Mouse (Mus musculus): Measurements from ENCODE around the gene Oxt. TPM values are rescaled to one million over a fixed set of nuclear protein-coding genes. Genes with fewer than 3 reads are reported as not detected.

The Oxt gene
- total RNA-seq, 2 experiments from 2014 or later, result not detected

DNA sequence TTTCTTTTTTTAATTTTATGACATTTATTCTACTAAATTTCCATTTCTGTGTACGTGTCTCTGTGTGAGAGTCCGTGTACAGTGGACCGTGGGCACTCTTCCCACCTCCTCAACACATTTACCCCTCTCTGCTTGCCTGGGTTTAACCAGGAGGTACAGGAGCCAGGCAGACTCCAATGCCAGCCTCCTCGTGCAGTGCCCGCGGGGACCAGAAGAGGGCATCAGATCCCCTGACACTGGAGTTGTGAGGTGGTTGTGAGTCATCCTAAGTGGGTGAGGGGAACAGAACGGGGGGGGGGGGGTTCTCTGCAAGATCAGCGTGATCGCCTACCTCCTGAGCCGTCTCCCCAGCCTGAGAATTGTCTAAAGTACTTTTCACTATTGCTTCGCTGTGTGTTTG is 2.2 kb downstream of the Oxt start:
- no peak for DNase-seq (ENCODE audit: low spot score in 2 of 2)

DNA sequence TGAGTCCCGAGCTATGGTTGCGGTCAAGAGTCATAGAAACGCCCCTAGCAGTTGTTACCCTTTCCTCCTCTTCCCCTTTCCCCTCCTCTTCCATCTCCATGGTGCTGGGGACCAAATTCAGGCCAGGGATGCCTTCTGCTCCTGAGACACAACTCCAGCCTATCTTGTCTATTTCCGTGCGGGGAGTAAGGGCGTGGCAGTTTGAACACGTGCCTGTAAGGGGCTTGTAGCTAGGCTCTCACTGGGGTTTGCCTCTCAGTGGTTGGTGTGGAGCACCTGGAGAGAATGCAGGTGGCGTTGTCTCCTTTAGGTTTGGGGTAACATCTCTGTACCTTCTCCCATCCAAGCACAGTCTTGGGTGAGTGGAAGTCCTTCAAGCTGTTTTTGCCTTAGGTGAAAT is 3.8 kb downstream of the Oxt start:
- DNase-seq (ENCODE audit: low spot score in 2 of 2), result no peak

DNA sequence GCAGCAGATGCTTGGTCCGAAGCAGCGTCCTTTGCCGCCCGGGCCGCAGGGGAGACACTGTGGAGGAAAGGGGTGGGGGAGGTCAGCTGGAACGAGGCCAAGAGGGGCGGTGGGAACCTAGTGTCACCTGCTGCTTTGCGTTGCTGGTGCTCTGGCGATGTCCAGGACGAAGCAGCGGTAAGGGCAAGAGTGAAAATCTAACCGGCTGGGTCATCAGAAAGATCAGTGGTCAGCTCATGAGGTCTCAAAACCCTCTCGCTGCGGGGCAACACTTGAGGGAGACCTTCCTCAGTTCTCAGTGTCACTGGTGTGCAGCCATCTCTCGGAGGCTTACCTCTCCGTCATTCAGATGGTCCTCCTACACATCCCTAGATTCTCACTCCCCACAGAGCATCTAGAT is 5.2 kb downstream of the Oxt start:
- DNase-seq (ENCODE audit: low spot score in 2 of 2), result no peak

DNA sequence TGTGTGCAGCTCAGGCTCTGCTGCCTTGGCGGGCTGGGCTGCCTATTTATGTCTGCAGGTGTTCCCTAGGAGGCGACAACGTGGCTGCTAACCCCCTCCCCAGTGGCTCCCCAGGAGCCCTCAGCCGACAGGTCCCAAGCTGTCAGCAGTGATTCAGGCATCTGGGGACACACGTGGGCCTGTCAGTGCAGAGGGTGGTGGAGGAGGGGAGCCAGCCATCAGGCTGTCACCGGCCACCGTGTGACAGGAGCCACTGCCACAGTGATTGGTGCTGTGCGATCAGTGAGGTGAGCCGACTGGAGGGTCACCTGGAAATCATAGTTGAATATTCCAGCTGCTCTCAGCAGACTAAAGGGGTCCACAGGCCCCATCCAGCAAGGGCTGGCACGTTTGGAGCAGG is 6.6 kb downstream of the Oxt start, which contains the start of gene Avp:
Gene Avp (minus strand): TSS at position 3 of the 400 bp plus-strand sequence.
- no peak for DNase-seq (ENCODE audit: low spot score in 2 of 2)

DNA sequence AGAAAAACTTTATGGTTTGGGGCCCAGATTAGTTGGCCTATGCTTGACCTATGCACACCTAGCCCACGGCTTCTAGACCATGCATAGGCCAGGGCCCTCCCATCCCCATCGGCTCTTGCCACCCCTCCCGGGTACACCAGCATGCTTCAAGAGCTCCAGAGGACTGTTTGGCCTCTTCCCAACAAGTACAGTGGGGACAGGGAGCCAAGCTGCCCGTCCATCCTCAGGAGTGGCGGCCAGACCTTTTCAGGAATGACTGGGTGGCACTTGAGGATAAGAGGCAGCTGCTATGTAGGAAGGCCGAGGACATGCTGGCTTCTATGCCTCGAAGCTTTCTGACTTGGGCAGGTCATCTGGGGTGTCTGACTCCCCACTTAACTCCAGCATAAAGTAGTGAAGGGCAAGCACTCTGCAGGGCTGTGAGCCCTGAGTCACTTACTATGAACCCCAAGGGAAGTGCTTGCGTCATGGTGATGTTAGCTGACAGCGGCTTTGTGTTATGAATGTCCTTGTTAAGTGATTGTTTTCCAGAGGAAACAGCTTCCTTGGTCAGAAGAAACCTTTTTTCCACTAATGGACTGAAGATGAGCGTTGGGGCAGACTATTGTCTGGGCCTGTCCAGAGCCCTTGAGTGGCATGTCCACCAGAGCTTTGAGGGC is 8.1 kb downstream of the Oxt start:
- no peak for DNase-seq (ENCODE audit: low spot score in 2 of 2)

DNA sequence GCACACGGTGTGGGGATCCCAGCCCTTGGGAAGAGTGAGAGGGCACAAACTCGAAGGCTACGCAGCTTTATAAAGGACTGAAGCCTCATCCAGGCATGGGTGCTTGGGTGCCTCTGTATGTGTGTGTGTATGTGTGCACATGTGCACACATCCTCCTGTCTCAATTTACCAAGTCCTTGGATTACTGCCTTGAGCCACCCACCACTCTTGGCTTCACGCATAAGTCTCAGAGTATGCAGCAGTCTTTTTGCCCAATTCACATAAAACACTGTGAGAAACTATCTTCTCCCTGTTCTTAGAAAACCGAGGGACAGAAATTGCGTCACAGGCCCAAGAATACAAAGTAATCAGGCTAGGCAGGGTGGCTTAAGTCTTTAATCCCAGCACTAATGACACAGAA is 10.0 kb downstream of the Oxt start:
- no peak for DNase-seq (ENCODE audit: low spot score in 2 of 2)

DNA sequence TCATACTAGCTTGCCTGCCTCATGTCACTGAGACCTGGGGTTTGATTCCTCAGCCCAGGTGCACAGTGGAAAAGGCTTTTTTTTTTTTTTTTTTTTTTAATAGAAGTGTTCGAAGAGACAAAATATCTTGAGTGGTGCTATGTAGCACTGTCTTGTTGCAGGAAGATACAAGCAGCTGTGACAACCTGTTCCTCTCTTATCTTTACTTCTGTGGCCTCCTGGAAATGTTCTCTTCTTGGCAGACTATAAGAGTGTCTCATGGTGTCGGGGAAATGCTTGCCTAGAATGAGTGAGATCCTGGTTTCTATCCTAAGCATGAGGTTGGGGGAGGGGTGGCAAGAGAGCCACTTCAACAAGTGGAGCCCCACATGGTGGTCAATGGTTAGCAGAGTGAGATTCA is 12.4 kb downstream of the Oxt start:
- no peak for DNase-seq (ENCODE audit: low spot score in 2 of 2)

DNA sequence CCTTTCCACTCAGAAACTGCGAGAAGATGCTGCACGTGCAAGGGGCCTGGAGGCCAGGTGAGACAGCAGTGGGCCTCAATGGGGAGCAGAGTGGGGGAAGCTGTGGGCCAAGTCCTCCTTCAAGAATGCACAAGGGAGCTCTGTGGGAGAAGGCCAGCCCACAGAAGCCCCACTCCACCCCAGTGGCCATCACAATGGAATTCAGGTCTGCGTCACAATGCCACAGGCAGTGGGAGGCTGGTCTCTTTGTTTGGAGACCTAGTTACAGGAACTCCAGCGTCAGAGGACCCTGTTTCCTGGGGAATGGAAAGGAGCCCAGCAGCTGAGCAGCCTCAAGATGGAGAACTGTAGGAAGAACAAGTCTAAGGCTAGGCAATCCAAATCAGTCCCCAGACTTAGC is 13.2 kb downstream of the Oxt start:
- DNase-seq (ENCODE audit: low spot score in 2 of 2), result no peak

DNA sequence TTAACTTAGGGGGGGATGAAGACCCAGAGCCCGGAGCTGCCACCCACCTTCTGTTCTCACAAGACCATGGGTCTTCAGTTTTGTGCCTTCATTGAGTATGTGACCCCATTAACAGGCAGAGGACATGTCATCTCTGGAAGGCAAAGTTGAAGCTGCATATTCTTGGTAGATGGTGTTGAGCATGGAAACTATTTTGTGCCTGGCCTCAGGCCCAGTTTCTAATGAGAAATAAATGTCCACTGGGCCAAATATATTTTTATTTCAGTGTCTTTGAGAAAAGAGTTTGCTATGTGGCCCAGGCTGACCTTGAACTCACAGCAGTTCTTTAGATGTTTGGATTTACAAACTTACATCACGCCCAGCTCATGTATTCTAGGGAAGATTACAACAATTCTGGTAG is 13.8 kb downstream of the Oxt start:
- DNase-seq (ENCODE audit: low spot score in 2 of 2), result no peak

DNA sequence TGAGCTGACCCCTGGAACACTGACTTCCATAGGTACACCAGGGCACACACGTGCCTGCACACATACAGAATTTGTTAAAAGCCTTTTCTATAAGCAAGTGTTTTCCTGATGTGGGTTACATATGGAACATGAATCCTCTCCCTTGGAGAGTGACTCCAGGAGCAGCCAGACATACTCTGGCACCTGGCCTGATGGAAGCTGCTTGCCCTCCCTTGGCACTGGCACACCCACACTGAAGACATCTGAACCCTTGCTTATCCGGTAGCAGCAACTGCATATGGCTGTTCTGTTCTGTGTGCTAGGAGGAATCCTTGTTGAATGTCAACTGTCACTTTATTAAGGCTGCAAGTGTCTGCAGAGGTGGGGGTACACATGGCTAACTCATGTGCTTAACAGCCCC is 15.0 kb downstream of the Oxt start:
- no peak for DNase-seq (ENCODE audit: low spot score in 2 of 2)

DNA sequence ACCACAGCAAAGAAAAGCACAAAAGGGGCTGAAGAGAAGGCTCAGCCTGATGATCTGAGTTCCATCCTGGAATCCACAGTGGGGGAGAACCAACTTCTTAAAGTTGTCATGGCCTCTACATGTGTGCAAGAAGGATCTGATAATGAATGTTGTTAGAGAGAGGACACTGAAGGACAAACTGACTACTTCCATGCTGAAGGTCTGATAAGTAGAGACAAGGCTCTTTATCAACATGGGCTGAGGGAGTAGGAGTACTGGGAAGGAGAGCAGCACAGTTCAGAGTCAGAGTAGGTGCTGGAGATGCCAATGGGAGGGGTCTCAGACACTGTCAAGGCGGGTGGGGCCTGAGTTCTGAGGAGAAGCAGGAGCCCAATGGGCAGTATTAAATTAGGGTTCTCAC is 19.6 kb downstream of the Oxt start:
- DNase-seq (ENCODE audit: low spot score in 2 of 2), result no peak

DNA sequence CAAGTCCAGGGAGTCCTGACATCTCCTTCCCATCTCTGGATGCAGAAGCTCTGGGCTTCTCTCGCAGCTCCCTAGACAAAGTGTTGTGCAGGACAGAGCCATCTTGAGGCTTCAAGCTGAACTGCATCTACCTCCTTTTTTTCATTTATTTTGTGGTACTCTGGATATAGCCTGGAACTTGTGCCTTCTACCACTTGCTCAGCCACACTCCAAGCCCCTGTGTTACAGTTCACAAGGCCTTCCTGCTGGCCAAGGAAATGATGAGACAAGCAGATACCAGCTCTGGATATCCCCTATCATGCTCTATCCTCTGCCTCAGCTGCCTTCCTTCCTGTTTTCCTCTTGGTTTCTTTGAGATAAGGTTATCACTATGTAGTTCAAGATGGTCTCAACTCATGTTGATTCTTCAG is 21.6 kb downstream of the Oxt start:
- no peak for DNase-seq (ENCODE audit: low spot score in 2 of 2)

DNA sequence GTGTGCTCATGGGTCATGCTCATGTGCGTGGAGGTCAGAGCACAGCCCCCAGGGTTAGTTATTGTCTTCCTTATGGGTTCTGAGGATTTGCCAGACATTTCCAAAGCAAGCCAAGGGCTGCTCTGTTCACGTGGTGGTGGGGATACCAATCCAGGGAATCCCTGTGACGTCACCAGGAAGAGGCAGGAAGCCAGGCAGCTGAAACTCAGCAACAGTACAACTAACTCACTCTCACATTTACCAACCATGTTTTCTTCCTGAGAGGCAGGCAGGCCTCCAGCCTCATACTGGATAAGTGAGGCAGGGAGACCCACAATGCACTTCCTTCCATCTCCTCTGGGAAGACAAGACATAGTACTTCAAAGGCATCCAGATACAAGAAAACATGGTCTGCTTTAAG is 22.4 kb downstream of the Oxt start:
- DNase-seq (ENCODE audit: low spot score in 2 of 2), result no peak

DNA sequence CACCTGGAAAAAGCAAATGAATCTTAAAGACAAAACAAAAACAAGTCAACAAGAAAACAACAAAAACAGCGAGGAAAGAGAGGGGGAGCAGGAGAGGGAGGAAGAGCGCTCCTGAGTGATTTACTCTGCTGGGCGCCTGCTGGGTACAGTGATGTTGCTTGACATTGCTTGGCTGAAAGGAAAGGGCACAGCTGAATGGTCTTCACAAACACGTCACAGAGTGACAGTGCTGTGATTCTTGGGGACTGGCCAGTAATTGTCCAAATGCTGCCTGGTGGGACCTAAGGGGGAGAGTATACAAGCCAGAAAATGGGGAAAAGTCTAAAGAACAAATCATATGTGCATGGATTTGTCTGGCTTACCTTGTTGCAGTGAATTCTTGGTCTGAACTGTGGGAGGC is 26.2 kb downstream of the Oxt start:
- DNase-seq (ENCODE audit: low spot score in 2 of 2), result no peak

DNA sequence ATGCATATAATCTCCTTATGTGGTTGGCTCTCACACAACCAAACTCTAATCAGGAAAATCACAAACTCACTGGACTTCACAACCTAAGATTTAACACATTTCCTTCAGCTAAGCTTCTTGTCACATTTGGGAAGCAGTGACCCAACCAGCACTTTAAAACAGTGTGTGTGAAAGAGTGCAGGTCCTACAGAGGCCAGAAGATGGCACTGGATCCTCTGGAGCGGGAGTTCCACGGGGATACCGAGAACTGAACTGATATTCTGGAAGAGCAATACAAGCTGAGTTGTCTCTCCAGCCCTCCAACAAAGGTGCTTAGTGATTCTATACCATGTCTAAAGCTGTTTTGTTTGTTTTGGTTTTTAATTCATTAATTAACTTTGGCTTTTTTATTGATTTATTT is 37.1 kb downstream of the Oxt start:
- DNase-seq (ENCODE audit: low spot score in 2 of 2), result no peak

DNA sequence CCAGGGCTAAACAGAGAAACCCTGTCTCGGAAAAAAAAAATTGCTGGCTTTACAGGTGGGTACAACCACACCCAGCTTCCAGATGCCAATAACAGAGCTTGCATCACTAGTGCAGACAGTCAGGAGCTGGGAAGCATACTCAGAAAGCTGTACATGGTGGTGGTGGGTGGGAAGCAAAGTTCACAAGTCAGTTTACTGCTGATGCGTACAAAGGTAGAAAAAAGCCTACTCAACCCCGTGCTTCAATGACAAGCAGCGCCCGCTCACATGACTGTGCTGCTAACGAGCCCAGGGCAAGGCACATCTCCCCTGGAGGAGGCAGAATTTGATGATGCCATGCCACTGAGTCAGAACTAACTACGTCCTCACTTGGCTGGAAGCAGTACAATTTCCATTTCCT is 43.0 kb downstream of the Oxt start:
- no peak for DNase-seq (ENCODE audit: low spot score in 2 of 2)

Small RNA genes lying within 50 kb of the gene (microRNA-seq; reads per million reads assigned to microRNA genes)
- gene Gm23876, result not detected

Other genes starting within 250 kb of the Oxt start
- gene Cpxm1, start 178.6 kb upstream of the Oxt start, total RNA-seq (2021), result 10 to 100 TPM; 19.7 to 19.9 TPM
- not detected for gene Gm28372, start 170.9 kb upstream of the Oxt start, total RNA-seq (2021)
- not detected for gene 1700020A23Rik, start 170.9 kb upstream of the Oxt start, total RNA-seq (2021)
- not detected for gene Tmem239, start 169.7 kb upstream of the Oxt start, total RNA-seq (2021)
- gene Vps16, start 151.8 kb upstream of the Oxt start, total RNA-seq (2021), result 10 to 100 TPM; 37.3 to 44.6 TPM
- 10 to 100 TPM; 10.6 to 11.6 TPM for gene Pced1a, start 151.5 kb upstream of the Oxt start, total RNA-seq (2021)
- gene Ptpra, start 125.9 kb upstream of the Oxt start, total RNA-seq (2021), result 10 to 100 TPM; 73.2 to 74.7 TPM
- 10 to 100 TPM; 51.9 to 60.9 TPM for gene Mrps26, start 12.4 kb upstream of the Oxt start, total RNA-seq (2021)
- not detected for gene Avp, start 6.4 kb downstream of the Oxt start, total RNA-seq (2021)
- 1 to 10 TPM; 7.3 to 8.2 TPM for gene Fastkd5, start 53.9 kb downstream of the Oxt start, total RNA-seq (2021)
- gene Ubox5, start 53.9 kb downstream of the Oxt start, total RNA-seq (2021), result 1 to 10 TPM; 5.9 TPM
- 1 to 10 TPM; 5.8 to 6.2 TPM for gene Lzts3, start 66.6 kb downstream of the Oxt start, total RNA-seq (2021)
- 10 to 100 TPM; 77.2 to 85.1 TPM for gene Ddrgk1, start 88.5 kb downstream of the Oxt start, total RNA-seq (2021)
- gene Itpa, start 91.4 kb downstream of the Oxt start, total RNA-seq (2021), result 10 to 100 TPM; 21.5 to 22.8 TPM
- under 1 TPM; 0.23 to 0.32 TPM for gene Slc4a11, start 121.3 kb downstream of the Oxt start, total RNA-seq (2021)